Mouse (Mus musculus) forebrain, postnatal 0 days (tissue): ENCODE results near the gene Il24. TPM values are rescaled to one million over a fixed set of nuclear protein-coding genes. Genes with fewer than 3 reads are reported as not detected.

Experiments
- ATAC-seq: fragments of 200-750 bp; cut with Nextera tagmentation; 2 replicates; pipeline ENCODE4 v1.8.0; 2017; ENCODE audit warnings: mild to moderate bottlenecking, moderate library complexity
- DNase-seq: peaks from one replicate; pipeline ENCODE4 v3.0.0-alpha.2; 2015
- H3K27ac ChIP-seq: fragments of 300-500 bp; sonication (generic); 2 replicates; pipeline ENCODE4 v1.5.1; 2014; ENCODE audit warnings: low read depth, mild to moderate bottlenecking, antibody characterized with exemption, low read length, moderate library complexity, mixed read lengths
- H3K27me3 ChIP-seq: fragments of 300-500 bp; sonication (generic); 2 replicates; pipeline ENCODE4 v1.6.1; 2014; ENCODE audit warnings: mild to moderate bottlenecking, low read length, mixed read lengths; ENCODE audit not compliant: insufficient read depth
- H3K36me3 ChIP-seq: fragments of 300-500 bp; sonication (generic); 2 replicates; pipeline ENCODE4 v1.6.1; 2014; ENCODE audit warnings: mild to moderate bottlenecking, moderate library complexity; ENCODE audit not compliant: insufficient read depth
- H3K4me1 ChIP-seq: fragments of 300-500 bp; sonication (generic); 2 replicates; pipeline ENCODE4 v1.6.1; 2014; ENCODE audit warnings: antibody characterized with exemption; ENCODE audit not compliant: insufficient read depth
- H3K4me2 ChIP-seq: fragments of 300-500 bp; sonication (generic); 2 replicates; pipeline ENCODE4 v1.6.1; 2014; ENCODE audit warnings: low read depth, mild to moderate bottlenecking, moderate library complexity
- H3K4me3 ChIP-seq: fragments of 300-500 bp; sonication (generic); 2 replicates; pipeline ENCODE4 v1.5.1; 2014; ENCODE audit warnings: low read depth, low read length, mixed read lengths
- H3K9ac ChIP-seq: fragments of 300-500 bp; sonication (generic); 2 replicates; pipeline ENCODE4 v1.6.1; 2014; ENCODE audit warnings: mild to moderate bottlenecking
- H3K9me3 ChIP-seq: fragments of 300-500 bp; sonication (generic); 2 replicates; pipeline ENCODE4 v1.6.1; 2016; ENCODE audit warnings: low read length
- CTCF ChIP-seq: sonication (generic); IDR thresholded peaks from 2 replicates; pipeline ENCODE4 v1.5.1; 2016; ENCODE audit warnings: antibody characterized with exemption, control low read depth, low read depth
- WGBS: fragments of 180-500 bp; shearing (Covaris S2); extraction: QIAGEN DNeasy Blood & Tissue Kit; methylation state at CpG from one replicate; pipeline ENCODE4 v1.1.7; 2014; 5-methylcytosine and 5-hydroxymethylcytosine counted together
- polyA plus RNA-seq: library from polyadenylated mRNA; unstranded; fragments of >200 nt; fragmentation: Nextera tagmentation; extraction: Ambion mirVana; gene quantifications from 2 replicates; pipeline ENCODE4 v1.2.1, GENCODE M21; 2015
- total RNA-seq: library from RNA; depleted of rRNA; stranded (reverse); fragments of >200 nt; gene quantifications from 2 replicates; pipeline ENCODE4 v1.2.3, GENCODE M21; 2014

The Il24 gene
- total and polyA plus RNA-seq, 2 experiments from 2014 or later = not detected

DNA sequence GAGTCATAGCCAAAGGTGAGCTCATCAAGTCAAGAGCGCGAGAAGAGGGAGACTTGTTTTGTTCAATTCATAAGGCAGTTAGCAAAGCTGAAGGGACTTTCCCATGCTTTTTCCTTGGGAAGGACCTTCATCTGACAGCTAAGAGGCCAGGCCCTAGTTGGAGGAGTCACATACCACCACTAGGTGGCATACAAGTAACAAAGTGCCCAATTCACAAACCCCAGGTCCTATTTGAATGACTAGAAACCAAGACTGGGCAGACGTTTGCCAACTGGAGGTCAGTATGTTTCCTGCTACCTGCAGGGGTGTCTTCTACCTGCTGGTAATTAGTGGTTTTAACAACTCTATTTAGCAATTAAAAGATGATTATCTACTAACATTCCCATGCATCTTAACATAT lies 12.1 kb downstream of the Il24 start:
- H3K4me3 ChIP-seq = no peak overlapping the region
- TF ChIP-seq CTCF = peak; percentile 79
- no peak overlapping the region for H3K9ac ChIP-seq
- H3K27ac ChIP-seq = no peak overlapping the region
- ATAC-seq (peak; percentile 61; the same call in 1 of the 2 replicates), DNase-seq (peak; percentile 66)
- H3K9me3 ChIP-seq = no peaks in the 10 kb centered on the region
- 0 out of 2 replicates have a peak, but pooled peaks cover 8% of the 10 kb centered on the region for H3K27me3 ChIP-seq
- no peak overlapping the region for H3K4me2 ChIP-seq
- H3K4me1 ChIP-seq = no peaks in the 10 kb centered on the region
- 36% methylated on average over 3 of the region's 3 CpGs for WGBS
- no peaks in the 10 kb centered on the region for H3K36me3 ChIP-seq

DNA sequence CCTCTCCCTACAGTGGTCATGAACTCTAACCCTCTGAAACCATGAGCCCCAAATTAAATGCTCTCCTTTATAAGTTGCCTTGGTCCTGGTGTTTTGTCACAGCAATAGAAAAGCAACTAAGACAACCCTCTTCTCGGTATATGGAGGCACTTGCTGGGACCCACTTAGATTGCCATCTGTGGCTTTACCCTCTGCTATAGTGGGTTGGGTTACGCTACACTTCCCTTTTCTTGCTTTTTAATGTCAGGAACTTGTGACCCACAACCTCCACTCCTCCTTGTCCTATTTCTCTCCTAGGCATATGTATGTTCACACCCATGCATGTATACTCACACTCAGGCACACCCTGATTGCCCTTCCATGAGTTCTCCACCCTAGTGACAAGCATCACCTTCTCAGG lies 14.3 kb downstream of the Il24 start:
- 98% methylated on average over 2 of the region's 2 CpGs for WGBS
- Histone ChIP-seq H3K27me3 (no peaks in the 10 kb centered on the region), H3K27ac (no peak overlapping the region), H3K9ac (no peak overlapping the region), H3K9me3 (no peaks in the 10 kb centered on the region), H3K4me1 (no peaks in the 10 kb centered on the region), H3K4me2 (no peak overlapping the region), H3K4me3 (no peak overlapping the region), H3K36me3 (no peaks in the 10 kb centered on the region)
- no peak for DNase-seq
- TF ChIP-seq CTCF = no peak
- no peak for ATAC-seq

GRCm38 (mm10) chr1:130865541-130866221 lies 21.6 kb downstream of the Il24 start, which contains the start of gene Fcmr:
Fcmr (plus strand) TSS chr1:130865669.
- no peaks in the 10 kb centered on the region for H3K27me3 ChIP-seq
- H3K9me3 ChIP-seq = no peaks in the 10 kb centered on the region
- H3K4me1 ChIP-seq = no peaks in the 10 kb centered on the region
- no peak for ATAC-seq
- no peak for TF ChIP-seq CTCF
- no peak within 1 kb of the TSS for H3K4me3 ChIP-seq
- H3K9ac ChIP-seq = no peak within 1 kb of the TSS
- no peak within 1 kb of the TSS for H3K4me2 ChIP-seq
- no peak within 1 kb of the TSS for H3K27ac ChIP-seq
- no peak for DNase-seq
- 76% methylated on average over 7 of the region's 7 CpGs for WGBS
- no peaks in the 10 kb centered on the region for H3K36me3 ChIP-seq

DNA sequence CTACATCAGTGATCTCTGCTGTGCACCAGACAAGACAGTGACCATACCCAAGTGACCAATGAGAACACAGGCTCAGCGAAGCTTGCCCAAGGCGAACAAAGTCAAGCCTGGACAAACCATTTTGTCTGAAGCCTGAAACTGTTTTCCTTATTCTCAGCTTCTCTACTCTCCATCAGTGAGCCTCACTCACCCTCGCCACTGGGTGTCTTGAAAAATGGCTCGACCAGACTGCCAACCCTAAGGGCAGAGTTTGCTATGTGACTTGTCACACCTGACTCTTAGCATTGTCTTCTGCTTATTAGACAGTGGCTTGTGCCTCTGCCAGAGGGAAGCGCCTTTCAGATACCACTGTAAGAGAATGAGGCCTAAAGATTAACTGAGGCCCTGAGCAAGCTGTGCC lies 22.5 kb downstream of the Il24 start:
- H3K27me3 ChIP-seq = no peaks in the 10 kb centered on the region
- DNase-seq (no peak), ATAC-seq (no peak)
- H3K9me3 ChIP-seq = no peaks in the 10 kb centered on the region
- H3K4me2 ChIP-seq = no peak overlapping the region
- no peak for TF ChIP-seq CTCF
- no peaks in the 10 kb centered on the region for H3K4me1 ChIP-seq
- no peaks in the 10 kb centered on the region for H3K36me3 ChIP-seq
- no peak overlapping the region for H3K27ac ChIP-seq
- H3K9ac ChIP-seq = no peak overlapping the region
- no peak overlapping the region for H3K4me3 ChIP-seq
- 92% methylated on average over 5 of the region's 5 CpGs for WGBS

DNA sequence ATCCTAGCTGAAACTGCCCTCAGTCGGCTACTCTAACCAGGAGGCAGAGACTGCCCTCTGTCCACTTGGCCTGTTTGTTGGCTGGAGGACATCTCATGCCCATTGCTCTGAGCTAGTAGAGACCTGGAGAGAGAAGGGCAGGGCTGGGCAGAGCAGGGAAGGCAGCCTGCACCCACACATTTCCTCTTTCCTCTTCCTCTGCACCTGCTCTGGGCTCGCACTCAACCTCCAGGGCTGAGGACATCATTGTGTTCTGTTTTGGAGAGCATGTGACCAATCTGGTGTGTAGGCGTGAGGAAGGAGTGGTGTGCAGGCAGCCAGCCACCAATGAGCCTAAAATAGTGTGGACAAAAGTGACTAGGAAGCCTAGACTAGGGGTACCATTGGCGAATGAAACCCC lies 23.0 kb downstream of the Il24 start:
- no peaks in the 10 kb centered on the region for H3K36me3 ChIP-seq
- ATAC-seq (no peak), DNase-seq (no peak)
- no peak overlapping the region for H3K27ac ChIP-seq
- H3K4me2 ChIP-seq = no peak overlapping the region
- WGBS = 85% methylated on average over 4 of the region's 4 CpGs
- H3K27me3 ChIP-seq = no peaks in the 10 kb centered on the region
- no peak overlapping the region for H3K9ac ChIP-seq
- no peak for TF ChIP-seq CTCF
- no peaks in the 10 kb centered on the region for H3K4me1 ChIP-seq
- H3K9me3 ChIP-seq = no peaks in the 10 kb centered on the region
- H3K4me3 ChIP-seq = no peak overlapping the region

- WGBS = 72% methylated on average over 4 of the region's 4 CpGs
- no peak overlapping the region for H3K4me2 ChIP-seq
Observed at GRCm38 (mm10) chr1:130857456-130857855, 29.8 kb downstream of the Il24 start.

GRCm38 (mm10) chr1:130855723-130856122 lies 31.5 kb downstream of the Il24 start:
- ATAC-seq = no peak
- no peaks in the 10 kb centered on the region for H3K4me1 ChIP-seq
- no peak overlapping the region for H3K4me2 ChIP-seq
- 78% methylated on average over 2 of the region's 2 CpGs for WGBS
- H3K9ac ChIP-seq = no peak overlapping the region
- no peaks in the 10 kb centered on the region for H3K27me3 ChIP-seq
- no peak for DNase-seq
- no peak for TF ChIP-seq CTCF
- H3K36me3 ChIP-seq = no peaks in the 10 kb centered on the region
- no peak overlapping the region for H3K27ac ChIP-seq
- no peaks in the 10 kb centered on the region for H3K9me3 ChIP-seq
- no peak overlapping the region for H3K4me3 ChIP-seq

More at GRCm38 (mm10) chr1:130857456-130857855, 29.8 kb downstream of the Il24 start:
- no peak for DNase-seq
- Histone ChIP-seq H3K36me3 (no peaks in the 10 kb centered on the region), H3K9me3 (no peaks in the 10 kb centered on the region), H3K27ac (no peak overlapping the region), H3K9ac (no peak overlapping the region), H3K4me3 (no peak overlapping the region), H3K27me3 (no peaks in the 10 kb centered on the region), H3K4me1 (no peaks in the 10 kb centered on the region)
- ATAC-seq = no peak
- TF ChIP-seq CTCF = no peak
